Mouse (Mus musculus): ENCODE measurements around the gene Igfbp5.

Igfbp5 gene

GRCm38 (mm10) chr1:72874287-72875211, at the start of gene Igfbp5:
TSS of gene Igfbp5 (minus strand) at chr1:72874884.
- peak; percentile 69 for DNase-seq

DNA sequence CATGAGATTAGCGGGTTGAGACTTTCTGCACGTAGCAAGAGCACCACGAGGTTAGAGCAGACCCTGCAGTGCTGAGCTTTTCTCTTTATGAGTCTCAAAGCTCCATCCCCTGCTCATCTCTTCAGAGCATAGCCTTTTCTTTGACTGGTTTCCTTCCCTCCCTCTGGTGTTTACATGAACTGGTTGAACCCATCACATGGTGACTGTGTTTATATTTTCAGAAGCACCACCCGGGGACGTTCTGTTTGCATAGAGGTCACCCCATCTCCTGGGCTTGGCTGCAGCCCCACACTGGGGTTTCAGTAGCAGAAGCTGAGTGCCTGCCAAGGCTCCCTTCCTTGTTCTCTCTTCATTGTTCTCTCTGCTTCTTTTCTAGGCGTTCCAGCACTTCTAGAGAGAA, 40.1 kb upstream of the Igfbp5 start:
- DNase-seq = no peak

GRCm38 (mm10) chr1:72913073-72913472, 38.4 kb upstream of the Igfbp5 start:
- no peak for DNase-seq

DNA sequence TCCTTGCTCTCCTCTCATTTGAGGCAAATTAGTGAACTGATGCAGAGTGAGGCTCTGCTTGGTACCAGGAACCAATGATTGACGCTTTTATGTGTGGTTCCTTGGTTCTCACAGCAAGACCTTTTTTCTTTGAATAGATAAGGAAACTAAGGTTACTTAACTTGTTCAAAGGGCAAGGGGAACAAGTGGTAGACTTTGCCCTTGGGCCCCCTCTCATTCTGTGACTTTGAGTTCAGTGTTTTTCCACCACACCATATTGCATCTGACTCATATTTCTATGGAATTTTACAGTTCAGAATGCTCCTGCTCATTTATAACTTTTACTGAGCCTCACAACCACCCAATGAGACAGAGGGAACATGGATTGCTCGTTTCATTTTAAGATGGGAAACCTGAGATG, 21.1 kb upstream of the Igfbp5 start:
- no peak for DNase-seq

DNA sequence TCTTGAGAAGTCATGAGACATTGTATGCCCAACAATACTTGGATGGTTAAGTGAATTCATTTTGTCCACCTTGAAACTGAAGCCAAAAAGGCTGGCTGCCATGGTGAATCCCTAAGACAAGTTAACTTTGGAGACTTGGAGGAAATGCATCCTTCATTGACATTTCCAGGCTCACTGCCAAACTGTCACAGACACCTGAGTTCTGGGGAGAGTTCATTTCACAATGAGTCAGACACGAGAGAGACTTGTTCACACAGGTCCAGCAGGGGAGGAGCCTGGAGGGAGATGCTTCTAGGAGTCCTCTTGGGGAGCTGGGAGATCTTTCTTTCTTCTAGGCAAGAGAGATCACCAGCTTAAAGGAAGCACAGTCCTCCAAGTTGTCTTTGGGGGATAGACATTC, 13.2 kb upstream of the Igfbp5 start:
- no peak for DNase-seq

- peak; percentile 13 for DNase-seq
These were observed 11.1 kb upstream of the Igfbp5 start for GRCm38 (mm10) chr1:72885819-72886169.

- no peak for DNase-seq
These were observed 10.6 kb upstream of the Igfbp5 start for GRCm38 (mm10) chr1:72885111-72885818.

- DNase-seq = no peak
These were observed 4.6 kb upstream of the Igfbp5 start for GRCm38 (mm10) chr1:72879319-72879634.

- no peak for DNase-seq
These were observed 4.0 kb upstream of the Igfbp5 start for GRCm38 (mm10) chr1:72878473-72879318.

GRCm38 (mm10) chr1:72877892-72878291, 3.2 kb upstream of the Igfbp5 start:
- DNase-seq = no peak

DNA sequence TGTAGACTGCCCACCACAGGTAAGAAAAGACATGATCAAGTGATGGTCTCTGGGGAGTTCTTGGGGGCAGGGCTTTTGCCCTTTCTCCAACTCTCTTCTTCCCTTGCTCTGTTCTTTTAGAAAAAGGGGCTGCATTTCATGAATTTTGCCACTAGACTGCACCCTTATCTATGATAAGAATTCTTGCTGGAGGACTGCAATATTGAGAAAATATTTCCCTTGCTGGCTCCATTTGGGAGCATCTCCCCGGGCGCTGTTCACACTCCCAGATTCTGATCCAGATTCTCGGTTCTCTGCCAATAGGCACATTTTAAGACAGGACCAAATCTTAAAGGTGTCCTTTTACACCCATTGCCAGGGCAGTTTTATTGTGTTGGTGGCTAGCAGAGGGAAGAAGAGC, 1.4 kb upstream of the Igfbp5 start:
- no peak for DNase-seq

DNA sequence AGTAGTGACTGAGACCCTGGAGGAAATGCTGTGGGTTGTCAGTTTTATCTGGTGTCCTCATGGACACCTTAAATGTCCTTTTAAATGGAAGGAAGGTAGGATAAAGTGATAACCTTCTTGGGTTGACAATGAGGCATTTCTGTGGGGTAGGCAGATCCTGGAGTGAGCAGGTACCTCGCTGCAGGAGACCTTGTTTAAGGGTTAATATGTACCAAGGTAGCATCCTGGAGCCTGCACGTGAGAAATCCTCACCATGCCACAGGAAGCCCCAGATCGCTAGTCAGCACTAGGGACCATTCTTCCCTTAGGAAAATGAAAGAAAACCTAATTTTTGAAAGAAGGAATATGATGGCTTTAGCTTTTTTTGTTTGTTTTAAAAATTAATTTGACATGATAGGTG, 1.0 kb upstream of the Igfbp5 start:
- no peak for DNase-seq

DNA sequence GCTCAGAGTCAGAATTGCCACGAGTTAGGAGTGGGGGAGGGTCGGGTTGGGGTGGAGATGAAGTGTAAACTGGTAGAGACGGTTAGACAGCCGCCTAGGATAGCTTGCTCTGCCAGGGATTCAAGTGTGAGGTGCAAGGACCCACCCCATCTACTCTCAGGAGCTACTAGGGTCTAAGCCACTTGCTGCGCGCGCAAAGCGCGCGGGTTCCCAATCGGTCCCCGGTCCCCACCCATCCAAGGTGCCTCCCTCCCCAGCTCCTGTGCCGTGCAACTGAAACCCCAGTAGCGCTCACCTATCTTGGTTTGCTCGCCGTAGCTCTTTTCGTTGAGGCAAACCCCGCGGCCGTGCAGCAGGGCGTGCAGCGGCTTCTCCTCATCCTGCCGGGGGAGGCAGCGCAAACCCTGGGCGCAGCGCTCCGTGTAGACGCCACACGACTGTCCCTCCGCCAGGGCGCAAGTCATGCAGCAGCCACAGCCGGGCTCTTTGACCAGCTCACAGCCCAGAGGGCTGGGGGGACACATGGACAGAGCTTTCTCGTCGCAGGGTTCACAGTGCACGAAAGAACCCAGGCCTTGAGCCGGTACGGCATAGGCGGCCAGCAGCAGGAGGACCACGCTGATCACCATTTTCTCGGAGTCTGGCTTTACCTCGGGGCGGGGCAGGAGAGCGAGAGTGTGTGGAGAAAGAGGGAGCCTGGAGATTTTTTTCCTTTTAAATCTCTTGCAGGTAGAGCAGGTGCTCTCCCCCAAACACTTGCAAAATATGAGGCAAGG, 985 bp downstream of the Igfbp5 start:
- no peak for DNase-seq

DNA sequence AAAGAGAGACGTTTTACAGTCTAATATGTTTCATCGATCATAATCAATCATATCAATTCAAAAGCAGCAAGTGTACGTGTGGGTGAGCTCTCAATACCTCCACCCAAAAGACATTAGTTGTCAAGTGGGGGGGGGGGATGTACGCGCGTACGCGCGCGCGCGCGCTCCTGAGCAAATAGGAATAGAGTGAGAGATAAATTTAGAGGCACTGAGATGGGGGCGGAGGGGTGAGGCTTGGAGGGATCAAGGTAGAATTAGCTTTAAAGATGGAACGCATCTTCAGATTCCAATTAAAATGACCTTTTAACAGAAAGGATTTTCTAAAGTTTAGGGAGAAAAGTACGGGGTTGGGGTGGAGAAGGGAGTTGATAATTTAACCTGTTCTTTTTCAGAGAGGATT, 1.6 kb downstream of the Igfbp5 start:
- no peak for DNase-seq

GRCm38 (mm10) chr1:72872521-72872920, 2.2 kb downstream of the Igfbp5 start:
- DNase-seq = peak; percentile 75

DNA sequence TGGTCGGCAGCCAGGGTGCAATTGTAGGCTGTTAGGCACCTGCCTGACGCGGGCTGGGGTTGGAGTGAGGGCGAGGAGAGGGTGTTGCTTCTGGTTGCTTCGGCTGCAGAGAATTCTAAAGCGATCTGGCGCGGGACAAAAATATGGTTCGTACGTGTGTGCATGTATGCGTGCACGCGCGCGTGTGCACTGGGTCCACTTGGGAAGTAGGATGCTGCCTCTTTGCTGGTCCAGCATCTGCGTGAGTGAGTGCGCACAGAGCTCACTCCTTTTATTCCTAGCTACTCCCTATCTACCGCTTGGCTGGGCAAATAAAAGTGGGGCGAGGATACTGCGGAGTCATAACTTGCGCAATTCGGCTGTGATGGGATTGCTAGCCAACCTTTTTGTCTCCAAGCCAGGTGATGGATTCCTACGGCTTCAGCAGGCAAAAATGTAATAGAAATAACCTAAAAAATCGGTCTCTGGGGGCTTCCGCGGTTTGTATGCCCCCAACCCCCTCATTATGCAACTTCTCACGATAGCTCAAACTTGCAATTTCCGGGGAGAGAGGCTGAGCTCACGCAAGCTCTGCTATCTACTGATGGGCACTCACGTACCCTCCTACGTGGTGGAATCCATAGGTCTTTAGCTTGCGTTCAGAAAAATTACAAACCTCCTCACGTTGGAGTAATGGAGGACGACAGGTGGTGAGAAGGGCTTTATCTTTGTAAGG, 2.8 kb downstream of the Igfbp5 start:
- DNase-seq = no peak

- no peak for DNase-seq
These were observed 3.4 kb downstream of the Igfbp5 start for GRCm38 (mm10) chr1:72871337-72871696.

GRCm38 (mm10) chr1:72870615-72871336, 3.9 kb downstream of the Igfbp5 start:
- DNase-seq = peak; percentile 63

DNA sequence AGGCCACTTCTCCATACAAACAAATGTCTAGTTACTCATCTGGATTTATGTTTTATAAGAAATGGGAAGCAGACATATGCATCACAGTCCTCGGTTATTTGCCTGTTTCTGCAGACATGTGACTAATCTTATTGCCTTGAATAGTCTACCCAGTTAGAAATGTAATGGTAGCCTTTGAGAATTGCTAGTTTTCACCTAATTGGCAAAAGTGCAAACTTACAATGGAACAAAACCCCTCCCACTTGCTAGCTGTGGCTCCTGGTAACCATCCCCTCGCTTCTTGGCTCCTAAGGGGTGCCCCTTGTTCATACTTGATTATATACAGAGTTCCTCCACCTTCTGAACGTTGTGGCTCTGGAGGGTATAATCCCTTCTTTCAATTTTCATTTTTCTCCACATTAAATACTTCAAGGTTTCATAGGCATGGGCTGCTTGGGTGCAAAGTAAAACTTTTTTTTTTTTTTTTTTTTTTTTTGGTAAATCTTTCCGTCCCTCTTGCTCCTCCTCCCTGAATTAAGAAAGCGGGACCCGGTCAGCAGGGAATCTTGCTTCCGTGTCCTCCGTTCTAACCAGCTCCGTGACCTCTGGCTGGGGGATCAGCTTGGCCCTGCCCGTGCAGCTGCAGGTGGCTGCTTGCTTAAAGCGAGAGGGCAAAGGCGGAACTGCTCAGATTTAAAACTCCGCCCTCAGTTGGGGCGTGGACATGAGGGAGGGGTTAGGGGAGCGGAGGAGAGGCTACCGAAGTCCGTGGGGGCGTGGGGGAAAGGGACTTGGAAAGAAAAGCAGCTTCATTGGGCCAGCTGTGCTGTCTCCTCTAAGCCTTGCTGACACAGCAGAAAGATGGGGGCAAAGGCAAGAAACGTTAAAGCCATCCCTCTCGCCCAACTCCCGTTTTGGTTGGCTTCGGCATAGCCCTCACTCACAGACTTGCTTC, 4.7 kb downstream of the Igfbp5 start:
- peak; percentile 66 for DNase-seq

- DNase-seq = no peak
These were observed 5.4 kb downstream of the Igfbp5 start for GRCm38 (mm10) chr1:72869275-72869674.

All from liver (tissue).